Mouse (Mus musculus) lung, adult 2 months (tissue): ENCODE measurements around the gene Dock4.

ENCODE experiments used
- CTCF ChIP-seq: fragments of 200-500 bp; IDR thresholded peaks from 2 replicates; pipeline ENCODE4 v1.5.1; 2011; ENCODE audit warnings: mild to moderate bottlenecking, low read length, control low read depth; ENCODE audit not compliant: insufficient read depth
- POLR2A ChIP-seq: fragments of 200-500 bp; IDR thresholded peaks from 2 replicates; pipeline ENCODE4 v1.6.1; 2011; ENCODE audit warnings: low read depth, mild to moderate bottlenecking, control low read depth, low read length, borderline replicate concordance; ENCODE audit errors: extremely low read depth

GRCm38 (mm10) chr12:40537826-40538225 lies 92.1 kb downstream of the Dock4 start:
- no peak for TF ChIP-seq CTCF
- TF ChIP-seq POLR2A: no peak
